Mouse (Mus musculus): ENCODE measurements at regions not wholly inside any gene's neighbourhood (a gene's known extent, or its start where the extent isn't known, plus 50 kb on each side); places are given as distances from the start of the nearest gene placed in this dataset.
A peak's percentile ranks its signal among the peaks of the same experiment; 100 is the strongest.
"Not testable (repeated sequence)": the region's sequence is repeated elsewhere in the genome, so short reads cannot be mapped to it uniquely, and the experiment has no call there.

GRCm38 (mm10) chr8:24386462-24386861 lies 339.2 kb downstream of the Adam3 start:
- no peak overlapping the region for H3K4me3 ChIP-seq (replicated peaks)
- no peak overlapping the region for H3K4me2 ChIP-seq
- no peak for ATAC-seq (ENCODE audit: insufficient number of reproducible peaks, insufficient read depth, low FRiP score, low TSS enrichment, low read depth)
- WGBS, result 5% methylated on average over 3 of the region's 3 CpGs
- H3K9me3 ChIP-seq, result no peaks in the 10 kb centered on the region
- no peak overlapping the region for H3K9ac ChIP-seq (replicated peaks)
- H3K36me3 ChIP-seq, result no peaks in the 10 kb centered on the region
- no peak overlapping the region for H3K27ac ChIP-seq
- peaks cover 22% of the 10 kb centered on the region for H3K4me1 ChIP-seq (replicated peaks)
- H3K27me3 ChIP-seq, result peaks cover 3% of the 10 kb centered on the region; the same call in 1 of the 2 replicates

DNA sequence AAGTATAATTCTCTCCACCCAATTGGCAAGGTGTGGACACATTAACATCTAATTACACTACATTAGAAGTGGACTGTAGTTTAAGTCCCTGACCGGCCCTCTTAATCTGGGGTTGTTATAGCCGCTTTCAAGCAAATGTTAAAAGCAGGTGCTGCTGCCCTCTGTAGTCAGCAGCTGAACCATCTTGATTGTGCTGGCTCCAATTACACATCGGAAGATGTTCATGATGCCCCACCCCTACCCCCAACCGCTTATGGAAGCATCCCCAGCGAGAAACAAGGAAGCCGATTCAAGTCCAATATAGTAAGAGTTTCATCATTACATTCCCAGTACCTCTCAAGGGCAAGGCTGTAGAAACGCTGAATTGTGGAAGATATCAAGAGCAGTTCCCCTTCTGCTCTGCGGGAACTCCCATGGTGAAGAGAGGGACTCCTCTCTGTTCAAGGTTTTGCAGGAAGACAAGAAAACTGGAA lies 341.7 kb downstream of the Adam3 start:
- no peak overlapping the region for H3K4me2 ChIP-seq
- no peak overlapping the region for H3K9ac ChIP-seq (replicated peaks)
- H3K27ac ChIP-seq, result no peak overlapping the region
- 60% methylated on average over 8 of the region's 8 CpGs for WGBS
- peaks cover 3% of the 10 kb centered on the region; the same call in 1 of the 2 replicates for H3K27me3 ChIP-seq
- peaks cover 22% of the 10 kb centered on the region for H3K4me1 ChIP-seq (replicated peaks)
- no peak for ATAC-seq (ENCODE audit: insufficient number of reproducible peaks, insufficient read depth, low FRiP score, low TSS enrichment, low read depth)
- H3K36me3 ChIP-seq, result no peaks in the 10 kb centered on the region
- no peaks in the 10 kb centered on the region for H3K9me3 ChIP-seq
- no peak overlapping the region for H3K4me3 ChIP-seq (replicated peaks)

- peaks cover 22% of the 10 kb centered on the region for H3K4me1 ChIP-seq (replicated peaks)
Measured at GRCm38 (mm10) chr8:24383130-24383962, 342.3 kb downstream of the Adam3 start.

DNA sequence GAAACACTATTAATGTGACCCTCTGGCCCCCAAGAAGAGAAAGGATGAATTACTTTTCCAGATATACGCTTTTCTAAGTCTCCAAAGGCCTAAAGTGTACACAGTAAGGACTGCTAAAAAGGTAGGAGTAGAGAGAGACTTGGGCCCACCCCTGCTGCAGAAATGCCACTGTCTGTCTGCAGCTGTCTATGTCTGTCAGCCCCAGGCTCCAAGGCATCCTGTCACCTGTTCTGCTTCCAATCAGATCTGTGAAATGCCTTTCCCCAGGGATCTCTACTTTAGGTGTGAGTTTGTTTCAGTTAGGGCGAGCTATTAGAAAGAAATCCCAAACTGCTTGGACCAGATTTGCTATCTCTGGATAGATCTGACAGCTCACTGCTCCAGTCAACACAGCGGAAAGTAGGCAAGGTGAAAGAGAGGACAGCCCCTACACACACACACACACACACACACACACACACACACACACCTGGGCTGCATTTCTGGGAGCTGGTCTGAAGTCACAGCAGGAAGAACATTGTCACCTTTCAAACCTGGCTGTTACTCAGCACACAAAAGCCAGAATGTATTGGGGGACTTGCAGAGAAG lies 343.9 kb downstream of the Adam3 start:
- peaks cover 22% of the 10 kb centered on the region for H3K4me1 ChIP-seq (replicated peaks)
- no peak overlapping the region for H3K4me3 ChIP-seq (replicated peaks)
- H3K27ac ChIP-seq, result no peak overlapping the region
- peaks cover 3% of the 10 kb centered on the region; the same call in 1 of the 2 replicates for H3K27me3 ChIP-seq
- no peaks in the 10 kb centered on the region for H3K9me3 ChIP-seq
- H3K9ac ChIP-seq (replicated peaks), result no peak overlapping the region
- ATAC-seq (ENCODE audit: insufficient number of reproducible peaks, insufficient read depth, low FRiP score, low TSS enrichment, low read depth), result peak; percentile 83; the same call in 1 of the 2 replicates
- H3K36me3 ChIP-seq, result no peaks in the 10 kb centered on the region
- 49% methylated on average over 3 of the region's 3 CpGs for WGBS
- no peak overlapping the region for H3K4me2 ChIP-seq

More at GRCm38 (mm10) chr8:24383130-24383962, 342.3 kb downstream of the Adam3 start:
- Histone ChIP-seq H3K9me3 (no peaks in the 10 kb centered on the region), H3K9ac (replicated peaks) (no peak overlapping the region), H3K36me3 (no peaks in the 10 kb centered on the region), H3K27ac (no peak overlapping the region), H3K4me3 (replicated peaks) (no peak overlapping the region), H3K27me3 (peaks cover 3% of the 10 kb centered on the region; the same call in 1 of the 2 replicates), H3K4me2 (no peak overlapping the region)
- WGBS, result 52% methylated on average over 14 of the region's 14 CpGs
- ATAC-seq (ENCODE audit: insufficient number of reproducible peaks, insufficient read depth, low FRiP score, low TSS enrichment, low read depth), result no peak

DNA sequence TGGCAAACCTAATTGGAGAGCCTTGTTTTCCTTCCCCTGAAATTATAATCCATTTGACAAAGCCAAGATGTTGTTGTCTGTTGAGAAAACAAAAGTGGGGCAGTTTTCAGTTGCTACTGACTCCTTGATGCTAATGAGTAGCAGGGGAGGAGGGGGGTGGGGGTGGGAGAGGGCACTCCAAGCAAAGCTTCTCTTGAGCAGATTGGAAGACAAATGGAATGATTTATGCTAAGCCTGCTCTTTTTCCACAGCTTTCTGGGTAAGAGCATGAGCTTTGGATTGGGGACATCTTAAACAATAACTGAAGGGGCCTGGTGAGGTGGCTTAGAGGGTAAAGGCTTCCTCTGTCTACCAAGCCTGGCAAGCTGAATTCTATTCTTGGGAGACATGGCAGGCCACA lies 347.6 kb downstream of the Adam3 start:
- no peaks in the 10 kb centered on the region for H3K36me3 ChIP-seq

DNA sequence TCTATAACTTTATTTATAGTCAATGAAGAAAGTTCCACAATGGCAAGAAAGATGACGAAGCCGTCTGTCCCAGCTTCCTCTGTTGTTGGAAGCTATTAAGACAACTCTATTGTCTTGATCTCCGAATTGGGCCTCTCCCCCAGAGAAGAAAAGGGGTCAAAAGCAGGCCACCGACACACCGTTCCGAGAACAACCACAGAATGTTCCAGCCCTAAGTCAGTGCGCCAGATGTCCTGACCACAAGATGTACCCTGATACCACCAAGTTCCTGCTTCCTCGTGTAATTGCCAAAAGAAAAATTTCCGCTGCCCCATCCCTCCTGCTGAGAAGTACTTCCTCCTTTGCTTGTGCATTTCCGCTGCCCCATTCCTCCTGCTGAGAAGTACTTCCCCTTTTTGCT lies 348.8 kb downstream of the Adam3 start:
- H3K4me1 ChIP-seq (replicated peaks); H3K36me3 ChIP-seq; H3K27me3 ChIP-seq; H3K27ac ChIP-seq; H3K9ac ChIP-seq (replicated peaks); H3K4me2 ChIP-seq; ATAC-seq (ENCODE audit: insufficient number of reproducible peaks, insufficient read depth, low FRiP score, low TSS enrichment, low read depth); H3K4me3 ChIP-seq (replicated peaks); H3K9me3 ChIP-seq: not testable (repeated sequence)
- WGBS, result 90% methylated on average over 10 of the region's 10 CpGs

More for the DNA sequence above, 347.6 kb downstream of the Adam3 start:
- H3K9me3 ChIP-seq, result no peaks in the 10 kb centered on the region
- H3K27me3 ChIP-seq, result no peaks in the 10 kb centered on the region
- H3K4me1 ChIP-seq (replicated peaks), result peaks cover 12% of the 10 kb centered on the region
- H3K4me3 ChIP-seq (replicated peaks), result no peak overlapping the region
- no peak overlapping the region for H3K27ac ChIP-seq
- no peak overlapping the region for H3K9ac ChIP-seq (replicated peaks)
- no peak overlapping the region for H3K4me2 ChIP-seq
- no peak for ATAC-seq (ENCODE audit: insufficient number of reproducible peaks, insufficient read depth, low FRiP score, low TSS enrichment, low read depth)

GRCm38 (mm10) chr8:24374503-24374902 lies 351.1 kb downstream of the Adam3 start:
- 77% methylated on average over 1 of the region's 1 CpGs for WGBS

DNA sequence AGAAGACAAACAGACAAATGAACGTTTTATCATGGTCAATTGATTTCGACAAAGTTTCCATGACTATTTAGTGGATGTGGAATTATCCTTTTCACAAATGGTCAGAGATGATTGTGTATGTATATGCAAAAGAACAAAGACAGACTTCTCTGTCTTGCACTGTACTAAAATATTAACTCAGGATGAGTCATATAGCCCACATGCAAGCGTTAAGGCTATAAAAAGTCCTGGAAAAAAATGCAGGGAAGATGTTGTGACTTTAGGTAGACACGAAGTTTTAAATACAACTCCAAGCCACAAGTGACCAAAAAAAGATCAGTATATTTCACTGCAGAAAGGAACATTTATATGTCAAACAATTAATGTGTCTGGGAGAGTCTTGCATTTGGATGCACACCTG lies 353.6 kb downstream of the Adam3 start:
- Histone ChIP-seq H3K4me3 (replicated peaks) (no peak overlapping the region), H3K27ac (no peak overlapping the region), H3K36me3 (no peaks in the 10 kb centered on the region), H3K4me1 (replicated peaks) (no peaks in the 10 kb centered on the region), H3K9ac (replicated peaks) (no peak overlapping the region), H3K9me3 (no peaks in the 10 kb centered on the region), H3K27me3 (no peaks in the 10 kb centered on the region), H3K4me2 (no peak overlapping the region)
- no peak for ATAC-seq (ENCODE audit: insufficient number of reproducible peaks, insufficient read depth, low FRiP score, low TSS enrichment, low read depth)
- 85% methylated on average over 4 of the region's 4 CpGs for WGBS

More at GRCm38 (mm10) chr8:24374503-24374902, 351.1 kb downstream of the Adam3 start:
- Histone ChIP-seq H3K4me2 (no peak overlapping the region), H3K9ac (replicated peaks) (no peak overlapping the region), H3K36me3 (no peaks in the 10 kb centered on the region), H3K4me1 (replicated peaks) (no peaks in the 10 kb centered on the region), H3K27ac (no peak overlapping the region), H3K9me3 (no peaks in the 10 kb centered on the region), H3K27me3 (no peaks in the 10 kb centered on the region), H3K4me3 (replicated peaks) (no peak overlapping the region)
- no peak for ATAC-seq (ENCODE audit: insufficient number of reproducible peaks, insufficient read depth, low FRiP score, low TSS enrichment, low read depth)

GRCm38 (mm10) chr8:24366000-24366399 lies 359.7 kb downstream of the Adam3 start:
- Histone ChIP-seq H3K9ac (replicated peaks) (no peak overlapping the region), H3K27me3 (no peaks in the 10 kb centered on the region), H3K4me3 (replicated peaks) (no peak overlapping the region), H3K36me3 (no peaks in the 10 kb centered on the region), H3K9me3 (no peaks in the 10 kb centered on the region), H3K4me2 (no peak overlapping the region), H3K4me1 (replicated peaks) (no peaks in the 10 kb centered on the region), H3K27ac (no peak overlapping the region)
- ATAC-seq (ENCODE audit: insufficient number of reproducible peaks, insufficient read depth, low FRiP score, low TSS enrichment, low read depth), result no peak

GRCm38 (mm10) chr8:24364685-24365084 lies 361.0 kb downstream of the Adam3 start:
- no peaks in the 10 kb centered on the region for H3K9me3 ChIP-seq
- no peaks in the 10 kb centered on the region for H3K36me3 ChIP-seq
- H3K4me3 ChIP-seq (replicated peaks), result no peak overlapping the region
- no peaks in the 10 kb centered on the region for H3K4me1 ChIP-seq (replicated peaks)
- H3K27ac ChIP-seq, result no peak overlapping the region
- no peak for ATAC-seq (ENCODE audit: insufficient number of reproducible peaks, insufficient read depth, low FRiP score, low TSS enrichment, low read depth)
- H3K4me2 ChIP-seq, result no peak overlapping the region
- H3K9ac ChIP-seq (replicated peaks), result no peak overlapping the region
- 86% methylated on average over 4 of the region's 4 CpGs for WGBS
- H3K27me3 ChIP-seq, result no peaks in the 10 kb centered on the region

DNA sequence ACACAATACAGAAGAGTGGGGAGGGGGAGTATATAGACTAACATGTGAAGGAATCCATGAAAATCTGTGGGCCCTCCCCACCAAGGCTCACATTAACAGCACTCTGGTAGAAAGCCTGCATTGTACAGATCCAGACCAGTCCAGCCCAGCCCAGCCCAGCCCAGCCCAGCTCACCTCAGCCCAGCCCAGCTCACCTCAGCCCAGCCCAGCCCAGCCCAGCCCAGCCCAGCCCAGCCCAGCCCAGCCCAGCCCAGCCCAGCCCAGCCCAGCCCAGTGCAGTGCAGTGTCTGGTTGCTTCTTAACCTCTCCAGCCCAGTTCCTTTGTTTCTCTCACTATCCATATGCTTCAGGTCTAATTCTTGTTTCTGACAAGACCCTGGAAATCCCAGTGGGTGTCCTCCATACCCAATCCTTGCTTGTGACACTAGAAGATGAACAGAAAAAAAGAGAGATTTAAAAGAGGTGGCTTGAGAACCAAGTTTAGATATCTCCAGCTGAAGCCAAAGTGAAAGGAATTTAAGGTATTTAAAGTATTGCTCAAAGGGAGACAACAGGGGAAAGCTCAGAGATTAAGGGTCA lies 366.5 kb downstream of the Adam3 start:
- H3K4me3 ChIP-seq (replicated peaks), result no peak overlapping the region
- H3K4me2 ChIP-seq, result no peak overlapping the region
- 0 out of 2 replicates have a peak, but pooled peaks cover 1% of the 10 kb centered on the region for H3K4me1 ChIP-seq (replicated peaks)
- ATAC-seq (ENCODE audit: insufficient number of reproducible peaks, insufficient read depth, low FRiP score, low TSS enrichment, low read depth), result no peak
- no peaks in the 10 kb centered on the region for H3K9me3 ChIP-seq
- no peak overlapping the region for H3K9ac ChIP-seq (replicated peaks)
- H3K27ac ChIP-seq, result no peak overlapping the region
- no peaks in the 10 kb centered on the region for H3K27me3 ChIP-seq
- H3K36me3 ChIP-seq, result no peaks in the 10 kb centered on the region

All from limb, embryonic 12.5 days (tissue).